Mouse (Mus musculus) ES-Bruce4 (cell line): ENCODE data around the gene Zfp574.

ENCODE experiments used
- CTCF ChIP-seq: IDR thresholded peaks from one replicate; pipeline ENCODE4 v1.8.1; 2011; ENCODE audit warnings: low read depth, low read length
- EP300 ChIP-seq: IDR thresholded peaks from 2 replicates; pipeline ENCODE4 v1.6.1; 2011; ENCODE audit warnings: low read depth, low read length; ENCODE audit not compliant: insufficient read depth

GRCm38 (mm10) chr7:25067909-25068656 lies 4.3 kb upstream of the Zfp574 start:
- TF ChIP-seq CTCF (no peak), EP300 (no peak)
